In the genomic region with DNA sequence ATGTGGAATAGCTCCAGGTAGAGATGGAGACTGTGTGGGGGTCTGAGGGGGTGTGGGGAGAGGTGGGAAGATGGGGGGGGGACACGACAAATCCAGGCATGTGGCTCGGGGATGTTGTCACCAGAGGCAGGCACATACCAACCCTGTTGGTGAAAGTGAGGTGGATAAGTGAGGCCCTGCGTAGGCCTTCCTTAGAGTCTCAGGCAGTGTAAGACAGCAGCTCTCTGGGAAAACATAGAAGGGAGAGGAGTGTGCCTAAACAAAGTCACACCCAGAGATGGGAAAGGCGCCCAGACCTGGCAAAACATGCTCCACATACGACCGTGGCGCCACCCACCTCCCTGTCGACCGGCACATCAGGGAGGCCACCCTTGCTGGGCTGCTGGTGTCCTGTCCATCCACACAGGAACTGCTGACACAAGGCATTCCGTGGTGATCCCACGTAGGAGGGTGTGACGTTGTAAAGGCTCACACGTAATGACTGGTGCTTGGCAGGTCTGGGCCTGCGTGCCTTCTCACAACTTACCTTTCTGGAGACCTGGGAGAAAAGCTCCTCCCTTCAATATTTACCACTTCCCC, we compare ENCODE assay signal across 11 mouse cellular contexts. TPM values are rescaled to one million over a fixed set of nuclear protein-coding genes. Genes with fewer than 3 reads are reported as not detected.
DNase-seq lines count a peak whose midpoint lies in the region; ATAC-seq and TF ChIP-seq lines count a peak whose summit lies in the region.
"Had no signal": no experiment of that assay in that cellular context is flagged by ENCODE, and none has a peak within 500 bp of the region (broad histone marks: within the 10 kb centered on the region; RNA-seq: fewer than 3 reads in every experiment).

No protein-coding gene starts in this region.

- H3K4me2 ChIP-seq in heart, embryonic 14.5 days (ENCODE audit: low read length): no peak overlapping the region
- no peak overlapping the region for H3K4me2 ChIP-seq in midbrain, embryonic 13.5 days (replicated peaks)
- H3K4me2 ChIP-seq in stomach, postnatal 0 days (replicated peaks; ENCODE audit: low read depth): peak overlapping the region; percentile 23; the same call in 1 of the 2 replicates
- H3K4me2 ChIP-seq in liver, embryonic 12.5 days: no peak overlapping the region

- ATAC-seq in heart, embryonic 14.5 days (ENCODE audit: insufficient number of reproducible peaks, insufficient read depth, low FRiP score, low read depth): peak; percentile 21; the same call in 1 of the 2 replicates
- no peak for ATAC-seq in midbrain, embryonic 13.5 days
- peak; percentile 75 for ATAC-seq in stomach, postnatal 0 days (ENCODE audit: low FRiP score, low TSS enrichment)
- no peak for ATAC-seq in liver, embryonic 12.5 days

- peaks cover 13 to 24% of the 10 kb centered on the region in 2 experiments for H3K4me1 ChIP-seq in heart, embryonic 14.5 days (ENCODE audit: control insufficient read depth in 2 of 2, insufficient read depth in 2 of 2, low read length in 2 of 2)
- peaks cover 4% of the 10 kb centered on the region; the same call in 1 of the 2 replicates for H3K4me1 ChIP-seq in midbrain, embryonic 10.5 days
- no peaks in the 10 kb centered on the region for H3K4me1 ChIP-seq in midbrain, embryonic 13.5 days (replicated peaks)
- H3K4me1 ChIP-seq in stomach, postnatal 0 days (replicated peaks; ENCODE audit: control insufficient read depth, insufficient read depth): peaks cover 4% of the 10 kb centered on the region
- 0 out of 2 replicates have a peak, but pooled peaks cover 4% of the 10 kb centered on the region for H3K4me1 ChIP-seq in liver, embryonic 12.5 days

- no peaks in the 10 kb centered on the region for H3K27me3 ChIP-seq in heart, embryonic 14.5 days (ENCODE audit: control insufficient read depth, insufficient read depth, low read length)
- no peaks in the 10 kb centered on the region for H3K27me3 ChIP-seq in midbrain, embryonic 10.5 days (ENCODE audit: low read depth, poor library complexity, severe bottlenecking)
- H3K27me3 ChIP-seq in midbrain, embryonic 13.5 days: no peaks in the 10 kb centered on the region
- H3K27me3 ChIP-seq in stomach, postnatal 0 days (ENCODE audit: control insufficient read depth, insufficient read depth, low read length): no peaks in the 10 kb centered on the region
- H3K27me3 ChIP-seq in liver, embryonic 12.5 days (replicated peaks): no peaks in the 10 kb centered on the region

- H3K27ac ChIP-seq in heart, embryonic 14.5 days (replicated peaks in 1 of 2; ENCODE audit: control insufficient read depth in 1 of 2, insufficient read depth in 1 of 2, low read depth in 2 of 2, low read length in 2 of 2): no peak overlapping the region
- H3K27ac ChIP-seq in midbrain, embryonic 10.5 days (replicated peaks): 0 out of 2 replicates have a peak overlapping the region, but pooled peaks have one; percentile 9
- H3K27ac ChIP-seq in midbrain, embryonic 13.5 days: no peak overlapping the region
- peak overlapping the region; percentile 79 for H3K27ac ChIP-seq in stomach, postnatal 0 days (replicated peaks)
- H3K27ac ChIP-seq in liver, embryonic 12.5 days: no peak overlapping the region

- WGBS in heart, embryonic 14.5 days: 55% methylated on average over 14 of the region's 14 CpGs
- WGBS in midbrain, embryonic 10.5 days: 78% methylated on average over 14 of the region's 14 CpGs
- 83% methylated on average over 14 of the region's 14 CpGs for WGBS in midbrain, embryonic 13.5 days
- 40% methylated on average over 14 of the region's 14 CpGs for WGBS in stomach, postnatal 0 days
- 68% methylated on average over 14 of the region's 14 CpGs for WGBS in liver, embryonic 12.5 days (ENCODE audit: insufficient replicate concordance)

- TF ChIP-seq EP300 in stomach, postnatal 0 days (optimal IDR thresholded peaks at IDR 0.05): no peak

- no peaks in the 10 kb centered on the region for H3K9me3 ChIP-seq in heart, embryonic 14.5 days (ENCODE audit: control insufficient read depth, low read length)
- H3K9me3 ChIP-seq in midbrain, embryonic 10.5 days (replicated peaks): no peaks in the 10 kb centered on the region
- no peaks in the 10 kb centered on the region for H3K9me3 ChIP-seq in midbrain, embryonic 13.5 days
- H3K9me3 ChIP-seq in stomach, postnatal 0 days (ENCODE audit: control insufficient read depth, low read length): no peaks in the 10 kb centered on the region
- no peaks in the 10 kb centered on the region for H3K9me3 ChIP-seq in liver, embryonic 12.5 days (replicated peaks)

- H3K36me3 ChIP-seq in heart, embryonic 14.5 days (ENCODE audit: control insufficient read depth, insufficient read depth, low read length): peaks cover 9% of the 10 kb centered on the region
- no peaks in the 10 kb centered on the region for H3K36me3 ChIP-seq in midbrain, embryonic 10.5 days
- H3K36me3 ChIP-seq in midbrain, embryonic 13.5 days: no peaks in the 10 kb centered on the region
- H3K36me3 ChIP-seq in stomach, postnatal 0 days (ENCODE audit: control insufficient read depth, insufficient read depth, low read length): no peaks in the 10 kb centered on the region
- no peaks in the 10 kb centered on the region for H3K36me3 ChIP-seq in liver, embryonic 12.5 days

- H3K4me3 ChIP-seq in heart, embryonic 14.5 days (ENCODE audit: control insufficient read depth in 1 of 2, insufficient read depth in 1 of 2, low read depth in 1 of 2, low read length in 2 of 2): no peak overlapping the region
- H3K4me3 ChIP-seq in midbrain, embryonic 10.5 days: no peak overlapping the region
- no peak overlapping the region for H3K4me3 ChIP-seq in midbrain, embryonic 13.5 days (replicated peaks)
- no peak overlapping the region for H3K4me3 ChIP-seq in stomach, postnatal 0 days (ENCODE audit: low read depth, low read length)
- H3K4me3 ChIP-seq in liver, embryonic 12.5 days: no peak overlapping the region

- intact Hi-C loops in heart, postnatal 25 days (cut with DNase I): no loop called here

- no peak overlapping the region for H3K9ac ChIP-seq in heart, embryonic 14.5 days (ENCODE audit: low read length)
- no peak overlapping the region for H3K9ac ChIP-seq in midbrain, embryonic 13.5 days (replicated peaks)
- H3K9ac ChIP-seq in stomach, postnatal 0 days (ENCODE audit: low read length): 0 out of 2 replicates have a peak overlapping the region, but pooled peaks have one; percentile 13
- no peak overlapping the region for H3K9ac ChIP-seq in liver, embryonic 12.5 days

- no peak for TF ChIP-seq CTCF in stomach, postnatal 0 days (IDR thresholded peaks at IDR 0.05; ENCODE audit: low read depth)

- DNase-seq in heart, postnatal 25 days (ENCODE audit: low spot score): no peak
- DNase-seq in midbrain, embryonic 10.5 days (ENCODE audit: low spot score): no peak
- DNase-seq in gonadal fat pad, adult 2 months (ENCODE audit: low read depth): peak; percentile 59
- peak; percentile 56 for DNase-seq in stomach, postnatal 0 days (ENCODE audit: low spot score)
- no peak for DNase-seq in frontal cortex, postnatal 25 days (ENCODE audit: low spot score in 2 of 2)
- DNase-seq: cerebellum, postnatal 25 days; heart, postnatal 4 days; lung, postnatal 36 days had no signal

RNA-seq across cellular contexts. Expression of a gene that starts 42.5 kb away (rescaled TPM):
- 87.8 and 96.2 TPM in 2 replicates for polyA plus RNA-seq in heart, embryonic 14.5 days (2014; fragmentation: Nextera tagmentation; extraction: Ambion mirVana)
- total RNA-seq in heart, postnatal 25 days (2021): 10 to 100 TPM; 73.9 to 80.2 TPM
- polyA plus RNA-seq in midbrain, embryonic 10.5 days (2016; fragmentation: Nextera tagmentation; extraction: Ambion mirVana): 9.0 and 13.6 TPM in 2 replicates
- 5.3 and 10.3 TPM in 2 replicates for polyA plus RNA-seq in midbrain, embryonic 13.5 days (2015; fragmentation: Nextera tagmentation; extraction: Ambion mirVana)
- polyA plus RNA-seq in gonadal fat pad, adult 2 months (2012; rRNA removed): 84.2 and 118 TPM in 2 replicates
- 26.0 and 29.9 TPM in 2 replicates for polyA plus RNA-seq in stomach, postnatal 0 days (2015; fragmentation: Nextera tagmentation; extraction: Ambion mirVana)
- 20.0 and 22.2 TPM in 2 replicates for polyA plus RNA-seq in liver, embryonic 12.5 days (2016; fragmentation: Nextera tagmentation; extraction: Ambion mirVana)

Comparison
In these comparisons a context has a peak if more than half of its experiments do, and no peak if none do; other contexts are left out.
1. H3K27ac ChIP-seq: peak in midbrain, embryonic 10.5 days (single experiment) and stomach, postnatal 0 days (single experiment); none in heart, embryonic 14.5 days (0 of 2), midbrain, embryonic 13.5 days (single experiment) and liver, embryonic 12.5 days (single experiment).
2. ATAC-seq: peak in heart, embryonic 14.5 days (single experiment) and stomach, postnatal 0 days (single experiment); none in midbrain, embryonic 13.5 days (single experiment) and liver, embryonic 12.5 days (single experiment).
3. DNase-seq: peak in gonadal fat pad, adult 2 months (single experiment) and stomach, postnatal 0 days (single experiment); none in heart, postnatal 25 days (single experiment), midbrain, embryonic 10.5 days (single experiment) and frontal cortex, postnatal 25 days (0 of 2).